Mouse (Mus musculus) forebrain, embryonic 13.5 days (tissue): ENCODE results near the gene Car2. TPM values are rescaled to one million over a fixed set of nuclear protein-coding genes. Genes with fewer than 3 reads are reported as not detected.
A peak's percentile ranks its signal among the peaks of the same experiment; 100 is the strongest.

Experiments used
- ATAC-seq: fragments of 200-750 bp; cut with Nextera tagmentation; 2 replicates; pipeline ENCODE4 v1.8.0; 2017
- H3K27ac ChIP-seq: fragments of 300-500 bp; sonication (generic); 2 replicates; pipeline ENCODE4 v1.5.1; 2015; ENCODE audit warnings: inconsistent platforms, mild to moderate bottlenecking, moderate library complexity
- H3K27me3 ChIP-seq: fragments of 300-500 bp; sonication (generic); 2 replicates; pipeline ENCODE4 v1.6.1; 2015; ENCODE audit warnings: mild to moderate bottlenecking, inconsistent platforms
- H3K36me3 ChIP-seq: fragments of 300-500 bp; sonication (generic); 2 replicates; pipeline ENCODE4 v1.6.1; 2015; ENCODE audit warnings: mild to moderate bottlenecking, inconsistent platforms; ENCODE audit not compliant: poor library complexity, severe bottlenecking
- H3K4me1 ChIP-seq: fragments of 300-500 bp; sonication (generic); 2 replicates; pipeline ENCODE4 v1.6.1; 2015; ENCODE audit warnings: inconsistent platforms
- H3K4me2 ChIP-seq: fragments of 300-500 bp; sonication (generic); 2 replicates; pipeline ENCODE4 v1.6.1; 2015; ENCODE audit warnings: inconsistent platforms, mild to moderate bottlenecking, moderate library complexity
- H3K4me3 ChIP-seq: fragments of 300-500 bp; sonication (generic); 2 replicates; pipeline ENCODE4 v1.5.1; 2015; ENCODE audit warnings: mild to moderate bottlenecking, inconsistent platforms
- H3K9ac ChIP-seq: fragments of 300-500 bp; sonication (generic); 2 replicates; pipeline ENCODE4 v1.6.1; 2015; ENCODE audit warnings: mild to moderate bottlenecking, inconsistent platforms
- H3K9me3 ChIP-seq: fragments of 300-500 bp; sonication (generic); replicated peaks from 2 replicates; pipeline ENCODE4 v1.6.1; 2016; ENCODE audit warnings: inconsistent platforms
- WGBS: fragments of 180-500 bp; shearing (Covaris S2); methylation state at CpG from one replicate; pipeline ENCODE4 v1.1.7; 2015; 5-methylcytosine and 5-hydroxymethylcytosine counted together
- polyA plus RNA-seq: library from polyadenylated mRNA; unstranded; fragments of >200 nt; fragmentation: Nextera tagmentation; extraction: Ambion mirVana; gene quantifications from 2 replicates; pipeline ENCODE4 v1.2.1, GENCODE M21; 2015

Car2 gene
- polyA plus RNA-seq, 1 experiment from 2014 or later = 24.2 TPM

DNA sequence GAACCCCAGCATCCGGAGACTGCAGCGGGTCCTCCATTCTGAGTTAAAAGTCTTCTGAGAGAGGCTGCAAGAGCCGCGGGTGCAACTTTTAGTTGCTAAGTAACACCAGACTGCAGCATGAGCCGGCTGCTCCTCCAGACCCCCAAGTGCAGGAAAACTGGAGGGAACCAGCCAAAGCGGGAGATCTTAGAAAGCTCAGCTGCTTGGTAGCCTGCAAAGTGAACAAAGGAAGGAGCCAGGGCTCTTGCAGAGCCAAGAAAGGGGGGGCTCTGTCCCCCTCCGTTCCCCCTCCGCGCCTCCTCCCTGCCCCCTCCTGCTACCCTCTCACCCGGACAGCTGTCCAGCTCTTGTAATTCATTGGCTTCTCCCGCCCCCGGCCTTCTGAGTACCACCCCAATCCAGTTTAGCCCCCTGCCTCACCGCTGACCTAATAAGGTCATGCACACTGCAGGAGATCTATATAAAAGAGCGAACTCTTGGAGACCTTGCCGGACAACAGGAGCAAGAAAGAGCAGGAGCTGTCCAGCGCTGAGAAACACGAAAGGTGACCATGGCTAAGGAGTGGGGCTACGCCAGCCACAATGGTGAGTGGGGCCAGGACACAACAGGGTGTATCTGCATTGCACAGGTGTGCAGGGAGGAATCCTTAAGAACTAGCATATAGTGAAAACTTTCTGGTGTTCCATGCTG is 22.9 kb upstream of the Car2 start, which contains the start of gene Car3:
Car3 (plus strand) TSS at position 491 of the 690 bp plus-strand sequence.
- Histone ChIP-seq H3K9me3 (no peaks in the 10 kb centered on the region), H3K27me3 (no peaks in the 10 kb centered on the region), H3K9ac (peak within 1 kb of the TSS; percentile 65), H3K4me2 (peak within 1 kb of the TSS; percentile 80), H3K36me3 (no peaks in the 10 kb centered on the region), H3K27ac (no peak within 1 kb of the TSS), H3K4me1 (peaks cover 12% of the 10 kb centered on the region; the same call in 1 of the 2 replicates), H3K4me3 (peak within 1 kb of the TSS; percentile 43)
- 3% methylated on average over 18 of the region's 18 CpGs for WGBS
- peak; percentile 90 for ATAC-seq

DNA sequence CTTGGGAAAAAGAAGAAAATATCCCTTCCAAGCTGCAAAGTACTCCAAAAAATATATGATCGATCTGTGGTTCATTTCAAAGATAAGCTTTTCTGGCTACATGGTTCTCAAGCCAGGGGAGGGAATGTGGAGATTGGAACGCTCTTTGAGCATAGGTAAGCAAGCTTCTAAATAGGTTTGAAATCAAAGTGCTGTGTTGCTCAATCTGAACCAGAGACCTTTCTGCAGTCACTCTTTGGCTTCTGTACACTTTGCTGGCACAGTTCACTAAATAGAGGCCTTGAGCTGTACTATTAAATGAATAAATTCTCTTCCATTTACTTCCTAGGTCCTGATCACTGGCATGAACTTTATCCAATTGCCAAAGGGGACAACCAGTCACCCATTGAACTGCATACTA is 22.2 kb upstream of the Car2 start:
- H3K9ac ChIP-seq = no peak overlapping the region
- no peak overlapping the region for H3K27ac ChIP-seq
- H3K27me3 ChIP-seq = no peaks in the 10 kb centered on the region
- H3K36me3 ChIP-seq = no peaks in the 10 kb centered on the region
- WGBS = 91% methylated on average over 2 of the region's 2 CpGs
- ATAC-seq = no peak
- no peaks in the 10 kb centered on the region for H3K9me3 ChIP-seq
- no peak overlapping the region for H3K4me3 ChIP-seq
- H3K4me1 ChIP-seq = peaks cover 12% of the 10 kb centered on the region; the same call in 1 of the 2 replicates
- H3K4me2 ChIP-seq = 0 out of 2 replicates have a peak overlapping the region, but pooled peaks have one; percentile 80

DNA sequence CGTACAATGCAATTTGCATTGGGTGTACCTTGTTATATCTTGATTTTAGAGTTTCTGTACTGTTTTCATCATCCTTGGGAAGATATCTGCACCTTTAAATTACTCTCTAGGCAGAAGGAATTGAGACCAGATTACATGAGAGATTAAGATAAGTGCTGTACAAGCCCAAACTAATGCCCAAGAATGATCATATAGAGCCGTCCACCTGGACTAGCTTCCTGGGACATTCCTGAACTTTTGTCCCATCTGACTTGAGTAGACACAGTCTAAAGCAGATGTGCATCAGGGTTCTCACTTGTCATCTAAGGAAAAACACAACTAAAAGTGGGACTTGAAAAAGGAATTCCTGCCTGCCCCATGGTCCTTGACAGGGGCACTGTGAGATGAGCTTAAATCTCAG is 20.1 kb upstream of the Car2 start:
- Histone ChIP-seq H3K27me3 (no peaks in the 10 kb centered on the region), H3K4me1 (peaks cover 12% of the 10 kb centered on the region; the same call in 1 of the 2 replicates), H3K36me3 (no peaks in the 10 kb centered on the region), H3K4me3 (no peak overlapping the region), H3K4me2 (no peak overlapping the region), H3K9me3 (no peaks in the 10 kb centered on the region), H3K9ac (no peak overlapping the region), H3K27ac (no peak overlapping the region)
- WGBS = 79% methylated on average over 2 of the region's 2 CpGs
- no peak for ATAC-seq

DNA sequence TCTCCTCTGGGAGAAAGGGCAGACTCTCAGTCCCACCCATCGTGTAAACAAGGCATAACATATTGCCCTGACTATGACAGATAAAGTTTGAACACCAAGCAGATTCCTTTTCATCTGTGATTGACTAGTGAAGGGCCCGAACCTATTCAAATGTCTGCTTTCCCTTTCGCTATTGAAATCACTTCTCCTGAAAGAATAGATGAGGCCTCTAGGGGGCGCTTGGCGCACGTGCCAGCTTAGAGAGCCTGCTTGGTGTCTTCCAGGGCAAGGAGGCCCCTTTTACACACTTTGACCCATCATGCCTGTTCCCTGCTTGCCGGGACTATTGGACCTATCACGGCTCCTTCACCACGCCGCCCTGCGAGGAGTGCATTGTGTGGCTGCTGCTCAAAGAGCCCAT is 16.3 kb upstream of the Car2 start:
- no peaks in the 10 kb centered on the region for H3K9me3 ChIP-seq
- H3K36me3 ChIP-seq = no peaks in the 10 kb centered on the region
- no peak overlapping the region for H3K4me2 ChIP-seq
- no peak overlapping the region for H3K9ac ChIP-seq
- no peaks in the 10 kb centered on the region for H3K27me3 ChIP-seq
- WGBS = 16% methylated on average over 11 of the region's 11 CpGs
- no peak overlapping the region for H3K4me3 ChIP-seq
- ATAC-seq = peak; percentile 78
- H3K4me1 ChIP-seq = no peaks in the 10 kb centered on the region
- no peak overlapping the region for H3K27ac ChIP-seq

DNA sequence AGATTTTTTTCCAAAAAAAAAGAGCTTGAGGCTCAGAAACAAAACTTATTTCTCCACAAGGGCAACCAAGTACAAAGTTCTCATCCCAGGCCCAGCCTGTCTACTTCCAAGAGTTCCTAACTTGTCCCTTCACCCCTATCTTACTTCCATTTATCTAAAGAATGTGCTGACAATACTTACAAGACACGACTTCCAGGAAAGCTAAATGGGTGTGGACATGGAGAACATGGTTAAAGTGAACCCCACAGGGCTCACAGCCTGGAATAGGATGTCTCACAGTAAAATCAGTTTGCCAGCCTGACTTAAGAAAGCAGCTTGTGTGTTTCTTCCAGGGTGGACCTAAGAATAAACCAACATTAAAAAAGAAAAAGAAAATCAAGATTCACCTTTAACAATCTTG is 15.5 kb upstream of the Car2 start:
- H3K27me3 ChIP-seq = no peaks in the 10 kb centered on the region
- WGBS = 74% methylated on average over 1 of the region's 1 CpGs
- H3K9ac ChIP-seq = no peak overlapping the region
- no peak overlapping the region for H3K4me3 ChIP-seq
- H3K36me3 ChIP-seq = no peaks in the 10 kb centered on the region
- H3K4me1 ChIP-seq = no peaks in the 10 kb centered on the region
- no peaks in the 10 kb centered on the region for H3K9me3 ChIP-seq
- H3K27ac ChIP-seq = no peak overlapping the region
- no peak for ATAC-seq
- H3K4me2 ChIP-seq = no peak overlapping the region

DNA sequence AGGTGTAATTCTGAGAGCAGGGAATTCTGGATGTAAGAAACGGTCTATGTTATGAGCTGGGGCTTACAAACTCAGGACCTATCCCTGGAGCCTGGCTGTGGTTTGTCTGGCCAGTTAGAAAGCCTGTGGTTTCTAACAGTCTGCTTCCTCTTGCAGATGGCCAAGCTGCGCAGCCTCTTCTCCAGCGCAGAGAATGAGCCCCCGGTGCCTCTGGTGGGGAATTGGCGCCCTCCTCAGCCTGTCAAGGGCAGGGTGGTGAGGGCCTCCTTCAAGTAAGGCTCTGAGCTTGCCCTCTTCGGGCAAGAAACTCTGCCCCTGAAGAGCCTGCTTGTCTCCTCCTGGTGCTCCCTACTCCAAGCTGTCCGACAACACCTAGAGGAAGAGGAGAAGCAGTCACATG is 14.7 kb upstream of the Car2 start:
- 62% methylated on average over 7 of the region's 7 CpGs for WGBS
- Histone ChIP-seq H3K4me2 (no peak overlapping the region), H3K9ac (no peak overlapping the region), H3K4me1 (no peaks in the 10 kb centered on the region), H3K36me3 (no peaks in the 10 kb centered on the region), H3K9me3 (no peaks in the 10 kb centered on the region), H3K4me3 (no peak overlapping the region), H3K27ac (no peak overlapping the region), H3K27me3 (no peaks in the 10 kb centered on the region)
- no peak for ATAC-seq

DNA sequence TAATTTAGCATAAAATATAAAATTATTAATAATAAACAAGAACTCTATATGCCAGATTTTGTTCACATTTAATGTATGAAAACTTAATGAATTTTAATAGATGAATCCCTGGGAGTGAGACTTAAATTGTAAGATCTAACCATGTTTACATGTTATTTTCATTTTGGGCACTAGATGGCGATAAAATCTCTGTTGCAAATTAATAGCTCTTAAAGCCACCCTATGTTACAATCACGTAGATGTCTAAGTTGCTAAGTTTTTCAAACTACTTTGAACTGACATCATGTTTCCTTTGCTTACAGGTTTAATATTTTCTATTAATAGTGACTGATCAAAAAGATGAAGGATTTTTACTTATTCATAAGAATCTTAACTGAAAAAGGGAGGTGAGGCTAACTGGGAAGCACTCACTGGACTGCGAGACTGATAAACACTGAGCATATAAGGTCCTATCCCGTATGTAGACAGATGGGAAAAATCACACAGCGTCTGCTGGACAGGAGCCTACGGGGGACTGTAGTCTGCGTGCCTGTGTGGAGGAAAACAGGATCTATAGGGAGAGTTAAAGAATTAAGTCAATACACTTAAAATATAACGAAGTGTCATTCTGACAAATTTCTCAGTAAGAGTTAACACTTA is 11.6 kb upstream of the Car2 start:
- Histone ChIP-seq H3K9ac (no peak overlapping the region), H3K4me3 (no peak overlapping the region), H3K9me3 (no peaks in the 10 kb centered on the region), H3K4me2 (no peak overlapping the region), H3K4me1 (no peaks in the 10 kb centered on the region), H3K27ac (no peak overlapping the region), H3K27me3 (no peaks in the 10 kb centered on the region), H3K36me3 (no peaks in the 10 kb centered on the region)
- 46% methylated on average over 8 of the region's 8 CpGs for WGBS
- peak; percentile 70 for ATAC-seq

DNA sequence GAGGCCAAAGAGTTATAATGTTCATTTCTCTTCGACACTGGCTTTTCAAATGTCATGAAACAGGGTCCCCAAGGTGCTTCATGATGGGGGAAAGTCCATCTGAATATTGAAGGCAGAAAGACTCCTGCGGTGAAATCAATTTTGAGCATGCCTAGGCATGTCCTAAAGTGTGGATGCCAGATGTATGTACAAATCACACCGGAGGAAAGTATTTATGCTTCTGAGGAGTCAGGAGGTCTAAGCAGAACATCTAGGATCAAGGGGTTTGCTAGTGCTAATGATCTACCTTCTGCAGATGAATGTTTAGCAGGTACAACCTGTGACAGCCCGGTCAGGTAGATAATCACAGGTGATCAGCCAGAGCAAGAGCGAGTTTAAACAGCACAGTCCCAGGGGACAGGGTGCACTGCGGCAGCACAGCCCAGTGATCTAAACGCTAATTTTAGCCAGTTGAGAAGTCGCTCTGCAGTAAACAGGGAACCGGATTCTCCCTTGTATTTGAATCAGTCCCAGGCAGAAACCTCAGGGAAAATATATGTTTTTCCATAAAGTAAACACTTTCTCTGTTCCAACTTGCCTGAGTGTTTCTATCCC is 9.7 kb upstream of the Car2 start:
- Histone ChIP-seq H3K4me2 (no peak overlapping the region), H3K4me3 (no peak overlapping the region), H3K27me3 (no peaks in the 10 kb centered on the region), H3K9me3 (no peaks in the 10 kb centered on the region), H3K36me3 (no peaks in the 10 kb centered on the region), H3K9ac (no peak overlapping the region), H3K4me1 (no peaks in the 10 kb centered on the region), H3K27ac (no peak overlapping the region)
- ATAC-seq = no peak
- WGBS = 86% methylated on average over 9 of the region's 9 CpGs

DNA sequence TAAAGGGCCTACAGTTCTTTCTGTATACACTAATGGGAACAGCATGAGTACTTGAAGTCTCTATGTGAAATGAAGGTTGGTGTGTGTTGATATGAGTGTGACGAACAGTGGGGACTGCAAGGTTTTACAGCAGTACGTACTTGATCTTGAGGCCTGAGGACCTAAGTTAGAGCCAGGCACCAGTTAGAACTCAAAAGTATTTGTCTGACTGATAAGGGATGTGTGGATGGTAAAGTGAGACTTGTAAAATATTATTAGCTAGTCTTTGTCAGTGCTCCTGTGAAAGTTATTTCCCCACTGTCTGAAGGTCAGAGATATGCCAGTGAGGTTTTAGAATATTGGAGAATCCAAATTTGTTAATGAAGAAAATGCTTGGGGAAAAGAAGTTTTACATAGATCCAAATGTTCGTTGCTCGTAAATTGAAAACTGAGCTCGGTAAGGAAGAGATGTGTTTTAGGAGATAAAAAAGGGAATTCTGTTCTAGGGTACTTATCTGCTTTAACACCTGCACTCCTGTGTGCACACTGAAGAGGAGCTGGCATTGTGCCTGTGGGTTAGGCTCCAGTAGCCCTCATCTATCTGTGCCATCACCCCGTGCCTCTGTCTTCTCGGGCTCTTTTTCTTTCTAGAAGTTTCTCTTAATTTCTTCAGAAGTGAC is 8.7 kb upstream of the Car2 start:
- H3K4me2 ChIP-seq = no peak overlapping the region
- H3K36me3 ChIP-seq = no peaks in the 10 kb centered on the region
- H3K4me3 ChIP-seq = no peak overlapping the region
- WGBS = 89% methylated on average over 7 of the region's 7 CpGs
- no peaks in the 10 kb centered on the region for H3K4me1 ChIP-seq
- H3K9ac ChIP-seq = no peak overlapping the region
- no peaks in the 10 kb centered on the region for H3K27me3 ChIP-seq
- ATAC-seq = no peak
- no peaks in the 10 kb centered on the region for H3K9me3 ChIP-seq
- no peak overlapping the region for H3K27ac ChIP-seq

DNA sequence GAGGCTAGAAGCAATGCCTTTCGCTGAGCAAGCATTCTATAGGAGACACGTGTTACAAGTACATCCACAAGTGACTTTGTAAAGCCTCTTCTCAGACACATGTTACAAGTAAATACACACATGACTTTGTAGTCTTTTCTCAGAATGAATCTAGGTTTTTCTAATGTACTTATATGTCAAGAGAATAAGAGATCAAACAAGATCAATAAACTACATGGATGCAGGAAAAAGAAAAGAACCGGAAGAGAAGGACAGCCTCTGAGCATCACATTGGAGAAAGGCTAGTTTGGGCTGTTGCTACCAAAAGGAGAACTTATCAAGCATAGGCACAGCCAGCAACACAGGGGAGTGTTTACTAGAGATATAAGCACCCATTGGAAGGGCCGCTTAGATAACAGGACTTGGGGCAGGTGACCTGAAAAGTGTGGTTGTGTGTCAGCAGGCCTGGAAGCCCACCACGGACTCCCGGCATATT is 7.3 kb upstream of the Car2 start:
- H3K36me3 ChIP-seq = no peaks in the 10 kb centered on the region
- H3K4me2 ChIP-seq = no peak overlapping the region
- H3K4me3 ChIP-seq = no peak overlapping the region
- no peaks in the 10 kb centered on the region for H3K9me3 ChIP-seq
- H3K27ac ChIP-seq = no peak overlapping the region
- no peaks in the 10 kb centered on the region for H3K27me3 ChIP-seq
- H3K4me1 ChIP-seq = no peaks in the 10 kb centered on the region
- no peak for ATAC-seq
- WGBS = 76% methylated on average over 6 of the region's 6 CpGs
- no peak overlapping the region for H3K9ac ChIP-seq

DNA sequence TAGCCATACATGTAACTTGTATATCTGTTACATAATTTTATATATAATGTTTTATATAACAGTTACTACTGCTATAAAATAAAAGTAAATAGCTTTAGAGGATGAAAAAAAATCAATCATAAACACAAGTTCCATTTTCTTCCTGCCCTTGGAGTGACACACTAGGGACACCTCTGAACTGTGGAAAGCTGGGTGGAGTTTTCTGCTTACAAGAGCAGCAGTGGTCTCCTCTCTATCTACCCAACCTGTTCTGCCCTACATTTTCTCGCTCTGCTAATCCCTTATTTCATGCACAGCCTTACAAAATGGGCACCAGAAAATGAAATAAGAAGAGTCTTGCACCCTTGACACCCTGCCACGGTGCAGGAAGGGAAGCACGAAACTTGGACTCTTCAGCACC is 6.8 kb upstream of the Car2 start:
- no peak overlapping the region for H3K27ac ChIP-seq
- H3K9ac ChIP-seq = no peak overlapping the region
- no peak overlapping the region for H3K4me3 ChIP-seq
- H3K4me1 ChIP-seq = no peaks in the 10 kb centered on the region
- no peaks in the 10 kb centered on the region for H3K36me3 ChIP-seq
- H3K27me3 ChIP-seq = no peaks in the 10 kb centered on the region
- no peak for ATAC-seq
- H3K9me3 ChIP-seq = no peaks in the 10 kb centered on the region
- 80% methylated on average over 3 of the region's 3 CpGs for WGBS
- H3K4me2 ChIP-seq = no peak overlapping the region

DNA sequence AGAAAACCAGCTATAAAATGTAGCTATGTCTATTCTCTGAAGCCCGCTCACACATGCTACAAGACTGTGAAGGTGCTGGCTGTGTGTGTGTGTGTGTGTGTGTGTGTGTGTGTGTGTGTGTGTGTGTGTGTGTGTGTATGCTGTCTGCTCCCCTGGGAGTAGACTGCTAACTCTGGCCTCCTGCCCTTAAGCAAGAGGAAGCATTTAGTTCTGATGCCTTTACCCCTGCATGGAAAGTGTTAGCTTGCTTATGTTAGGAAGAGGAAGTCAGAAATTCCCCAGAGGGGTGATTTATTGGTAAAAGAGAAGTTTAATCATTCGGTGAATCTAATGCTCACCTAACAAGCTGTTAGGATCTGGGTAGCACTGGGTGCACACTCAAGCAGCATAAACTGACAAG is 5.8 kb upstream of the Car2 start:
- WGBS = 92% methylated on average over 2 of the region's 2 CpGs
- no peaks in the 10 kb centered on the region for H3K4me1 ChIP-seq
- H3K27ac ChIP-seq = no peak overlapping the region
- H3K9me3 ChIP-seq = no peaks in the 10 kb centered on the region
- H3K4me2 ChIP-seq = no peak overlapping the region
- no peak for ATAC-seq
- H3K27me3 ChIP-seq = no peaks in the 10 kb centered on the region
- H3K9ac ChIP-seq = no peak overlapping the region
- H3K4me3 ChIP-seq = no peak overlapping the region
- no peaks in the 10 kb centered on the region for H3K36me3 ChIP-seq
